Mouse (Mus musculus) limb, embryonic 14.5 days (tissue): Measurements from ENCODE around the gene Ercc1. TPM values are rescaled to one million over a fixed set of nuclear protein-coding genes. Genes with fewer than 3 reads are reported as not detected.
A peak's percentile ranks its signal among the peaks of the same experiment; 100 is the strongest.

Experiments
- ATAC-seq: fragments of 200-750 bp; cut with Nextera tagmentation; 2 replicates; pipeline ENCODE4 v1.8.0; 2017; ENCODE audit warnings: low read depth, moderate number of reproducible peaks, moderate TSS enrichment; ENCODE audit not compliant: low FRiP score
- DNase-seq: peaks from one replicate; pipeline ENCODE4 v3.0.0-alpha.2; 2015; ENCODE audit warnings: low spot score
- H3K27ac ChIP-seq: fragments of 300-500 bp; sonication (generic); replicated peaks from 2 replicates; pipeline ENCODE4 v1.5.1; 2014; ENCODE audit warnings: low read depth, mild to moderate bottlenecking, low read length, moderate library complexity, mixed read lengths
- H3K27me3 ChIP-seq: fragments of 300-500 bp; sonication (generic); 2 replicates; pipeline ENCODE4 v1.6.1; 2014; ENCODE audit warnings: low read length, mixed read lengths; ENCODE audit not compliant: control insufficient read depth, insufficient read depth
- H3K36me3 ChIP-seq: fragments of 300-500 bp; sonication (generic); 2 replicates; pipeline ENCODE4 v1.6.1; 2014; ENCODE audit warnings: mild to moderate bottlenecking, low read length, moderate library complexity, mixed read lengths; ENCODE audit not compliant: control insufficient read depth, insufficient read depth
- H3K4me1 ChIP-seq: fragments of 300-500 bp; sonication (generic); 2 replicates; pipeline ENCODE4 v1.6.1; 2014; ENCODE audit warnings: antibody characterized with exemption, low read length, mixed read lengths; ENCODE audit not compliant: control insufficient read depth, insufficient read depth
- H3K4me2 ChIP-seq: fragments of 300-500 bp; sonication (generic); replicated peaks from 2 replicates; pipeline ENCODE4 v1.6.1; 2014; ENCODE audit warnings: low read depth, mild to moderate bottlenecking, low read length, moderate library complexity; ENCODE audit not compliant: severe bottlenecking
- H3K4me3 ChIP-seq: fragments of 300-500 bp; sonication (generic); replicated peaks from 2 replicates; pipeline ENCODE4 v1.5.1; 2014; ENCODE audit warnings: low read length
- H3K9ac ChIP-seq: fragments of 300-500 bp; sonication (generic); 2 replicates; pipeline ENCODE4 v1.6.1; 2014; ENCODE audit warnings: mild to moderate bottlenecking, low read depth, low read length, moderate library complexity; ENCODE audit not compliant: severe bottlenecking
- H3K9me3 ChIP-seq: fragments of 300-500 bp; sonication (generic); 2 replicates; pipeline ENCODE4 v1.6.1; 2016; ENCODE audit warnings: low read length; ENCODE audit not compliant: control insufficient read depth
- POLR2A ChIP-seq: fragments of 200-500 bp; IDR thresholded peaks from 2 replicates; pipeline ENCODE4 v1.8.0; 2012; ENCODE audit warnings: inconsistent platforms, mild to moderate bottlenecking, moderate library complexity, borderline replicate concordance; ENCODE audit not compliant: insufficient read depth, insufficient read length; ENCODE audit errors: extremely low read depth
- WGBS: fragments of 180-500 bp; shearing (Covaris S2); extraction: QIAGEN DNeasy Blood & Tissue Kit; methylation state at CpG from one replicate; pipeline ENCODE4 v1.1.7; 2014; 5-methylcytosine and 5-hydroxymethylcytosine counted together
- polyA plus RNA-seq, 2 experiments: library from polyadenylated mRNA; depleted of rRNA in 1 of 2; stranded (reverse) in 1 of 2; unstranded in 1 of 2; fragments of >200 nt; fragmentation: Nextera tagmentation in 1 of 2; extraction: Ambion mirVana in 1 of 2; gene quantifications; 2 replicates each; pipeline versions ENCODE4 v1.2.1 to v1.2.3; 2012 to 2014

Gene Ercc1
- polyA plus RNA-seq, 2 experiments = 72.3 to 74.3 TPM

DNA sequence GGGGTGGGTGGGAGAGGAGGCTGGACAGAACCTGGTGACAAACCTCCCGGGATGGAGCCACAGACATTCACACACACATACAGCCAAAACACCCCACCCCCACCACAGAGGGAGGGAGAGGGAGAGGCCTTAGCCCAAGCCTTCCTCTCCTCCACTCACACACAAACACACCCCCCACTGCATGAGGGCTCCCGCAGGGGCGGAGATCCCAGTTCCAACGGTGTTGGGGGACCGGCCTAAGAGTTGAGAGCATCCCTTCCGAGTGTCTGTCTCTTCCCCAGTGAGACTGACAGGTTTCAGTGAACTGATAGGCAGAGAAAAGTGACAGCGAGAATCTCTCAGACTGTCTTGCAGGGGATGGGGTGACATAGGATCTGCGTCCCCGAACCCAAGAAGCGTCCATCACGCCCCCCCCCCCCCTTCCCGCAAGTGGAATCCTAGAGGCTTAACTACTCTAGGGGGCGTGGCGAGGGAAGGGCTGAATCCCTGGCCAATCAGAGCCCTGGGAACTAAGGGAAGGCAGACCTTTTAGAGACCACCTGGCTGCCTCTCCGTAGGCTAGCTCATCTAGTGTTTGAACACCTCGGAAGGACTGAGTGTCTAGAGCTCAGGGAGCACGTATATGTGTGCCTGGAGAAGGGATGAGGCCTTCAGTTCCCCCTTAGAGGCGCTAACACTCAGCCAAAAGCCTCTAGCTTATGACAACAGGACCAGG is 36.7 kb upstream of the Ercc1 start:
- H3K36me3 ChIP-seq = no peaks in the 10 kb centered on the region
- DNase-seq (peak; percentile 81), ATAC-seq (peak; percentile 60)
- H3K9ac ChIP-seq = peak overlapping the region; percentile 64; the same call in 1 of the 2 replicates
- H3K27me3 ChIP-seq = peaks cover 46% of the 10 kb centered on the region
- TF ChIP-seq POLR2A = no peak
- WGBS = 2% methylated on average over 16 of the region's 18 CpGs
- H3K4me2 ChIP-seq = peak overlapping the region; percentile 92
- no peaks in the 10 kb centered on the region for H3K9me3 ChIP-seq
- peak overlapping the region; percentile 57 for H3K4me3 ChIP-seq
- peaks cover 20% of the 10 kb centered on the region for H3K4me1 ChIP-seq
- H3K27ac ChIP-seq = peak overlapping the region; percentile 71

DNA sequence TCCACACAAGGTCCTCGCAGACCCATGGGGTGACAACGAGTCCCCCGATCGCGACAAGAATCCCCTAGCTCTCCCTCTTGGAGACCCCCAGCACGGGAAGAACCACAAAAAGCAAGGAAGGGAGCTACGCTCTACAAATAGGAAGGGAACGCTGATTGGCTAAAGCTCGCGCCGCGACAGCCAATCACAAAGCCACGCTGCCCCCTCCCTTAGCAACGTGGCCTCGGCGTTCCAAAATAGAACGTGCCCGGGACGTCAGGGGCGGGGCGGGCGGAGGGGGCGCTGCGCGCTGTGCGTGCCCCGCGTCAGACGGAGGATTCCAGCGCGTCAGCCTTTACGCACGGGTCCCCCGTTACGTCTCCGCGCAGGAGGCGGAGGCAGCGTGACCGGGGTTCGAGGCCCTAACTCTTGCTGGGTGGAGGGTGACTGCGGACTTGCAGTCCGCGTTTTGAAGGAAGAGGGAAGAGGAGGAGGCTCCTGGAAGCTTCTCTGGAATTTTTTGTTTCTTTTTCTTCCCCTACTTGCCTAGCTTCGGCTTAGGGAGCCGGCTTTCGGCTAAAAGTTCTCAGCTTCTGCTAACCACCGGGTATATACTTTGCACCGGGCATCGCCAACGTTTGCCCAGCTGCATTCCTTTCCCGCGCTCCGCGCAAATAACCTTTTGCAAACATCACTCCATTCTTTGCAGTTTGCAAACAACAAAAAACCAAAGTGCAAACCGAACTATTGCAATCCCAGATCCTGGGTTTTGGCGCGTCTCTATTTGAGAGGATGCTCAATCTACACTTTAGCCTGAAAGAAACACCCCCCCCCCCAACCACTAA is 35.9 kb upstream of the Ercc1 start:
- H3K9me3 ChIP-seq = no peaks in the 10 kb centered on the region
- H3K4me2 ChIP-seq = peak overlapping the region; percentile 92
- peak; percentile 91 for ATAC-seq
- peak; percentile 96 for DNase-seq
- peak overlapping the region; percentile 64 for H3K9ac ChIP-seq
- peaks cover 38% of the 10 kb centered on the region for H3K27me3 ChIP-seq
- WGBS = under 1% methylated on average over 53 of the region's 58 CpGs
- H3K4me1 ChIP-seq = peaks cover 20% of the 10 kb centered on the region
- no peak for TF ChIP-seq POLR2A
- no peaks in the 10 kb centered on the region for H3K36me3 ChIP-seq
- peak overlapping the region; percentile 57 for H3K4me3 ChIP-seq
- H3K27ac ChIP-seq = peak overlapping the region; percentile 71

DNA sequence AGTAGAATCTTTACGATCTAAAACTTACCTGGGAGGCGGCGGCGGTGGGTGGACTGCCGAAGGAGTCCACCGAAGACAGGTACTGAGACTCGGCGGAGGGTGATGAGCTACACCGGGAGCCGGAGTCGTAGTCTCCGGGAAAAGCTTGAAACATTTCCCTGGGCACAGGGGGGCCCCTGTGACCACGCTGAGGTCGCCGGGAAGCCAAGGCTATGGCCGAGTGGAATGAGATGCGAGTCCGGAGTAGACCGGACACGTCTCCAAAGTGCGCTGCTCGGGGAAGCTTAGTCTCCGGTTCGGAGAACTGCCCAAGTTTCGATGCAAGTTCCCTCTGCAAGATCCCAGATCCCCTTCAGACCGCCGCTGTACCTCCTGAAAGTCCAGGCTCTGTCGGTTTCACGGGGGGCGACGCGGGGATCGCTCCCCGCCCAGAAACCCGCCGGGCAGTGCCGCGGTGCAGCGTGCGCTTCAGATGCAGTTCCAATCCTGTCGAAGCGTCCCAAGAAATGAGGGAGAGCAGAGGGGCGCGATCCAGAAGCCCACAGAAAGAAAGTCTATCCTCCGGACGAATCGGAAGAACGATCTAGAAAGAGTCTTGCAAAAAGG is 35.2 kb upstream of the Ercc1 start:
- no peak for TF ChIP-seq POLR2A
- peak overlapping the region; percentile 57 for H3K4me3 ChIP-seq
- WGBS = under 1% methylated on average over 48 of the region's 48 CpGs
- no peaks in the 10 kb centered on the region for H3K36me3 ChIP-seq
- ATAC-seq (no peak), DNase-seq (no peak)
- no peaks in the 10 kb centered on the region for H3K9me3 ChIP-seq
- peaks cover 31% of the 10 kb centered on the region for H3K27me3 ChIP-seq
- peak overlapping the region; percentile 92 for H3K4me2 ChIP-seq
- peak overlapping the region; percentile 64 for H3K9ac ChIP-seq
- H3K4me1 ChIP-seq = peaks cover 20% of the 10 kb centered on the region
- H3K27ac ChIP-seq = no peak overlapping the region

DNA sequence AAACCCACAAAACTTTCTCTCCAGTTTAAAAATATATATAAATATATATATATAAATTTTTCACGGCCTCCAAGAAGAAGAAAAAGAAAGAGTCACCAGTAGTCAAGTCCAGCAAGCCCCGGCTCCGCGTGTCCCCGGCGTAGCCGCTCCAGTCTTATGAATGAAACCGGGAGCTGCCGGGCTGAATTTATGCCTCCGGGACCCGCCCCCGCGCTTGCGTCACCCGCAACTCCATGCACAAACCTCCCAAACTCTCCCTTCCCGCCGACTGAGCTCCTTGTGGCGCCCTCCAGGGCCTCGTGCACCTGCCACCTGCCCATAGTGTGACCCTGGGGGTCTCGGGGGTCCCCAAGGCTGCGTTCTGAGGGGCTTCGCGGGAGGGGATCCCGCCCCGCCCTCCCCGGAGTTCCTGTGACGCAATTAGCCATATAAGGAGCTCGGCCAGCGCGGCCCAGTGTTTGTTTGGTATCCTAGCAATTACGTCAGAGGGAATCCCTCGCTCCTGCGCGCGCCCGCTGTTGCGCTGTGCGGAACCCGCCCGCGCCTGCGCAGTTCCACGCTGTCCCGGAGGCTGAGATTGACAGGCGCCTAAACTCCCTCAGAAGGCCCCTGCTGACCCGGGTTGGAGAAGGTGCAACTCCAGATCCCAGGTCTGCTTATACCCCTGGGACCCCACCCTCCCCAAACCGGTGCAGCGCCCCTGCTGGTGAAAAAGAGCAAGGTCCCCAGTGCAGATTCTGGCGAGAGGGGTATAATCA is 34.5 kb upstream of the Ercc1 start, which contains the start of gene Fosb:
Gene Fosb, minus strand, starts transcription at position 168 of the 758 bp plus-strand sequence.
- Histone ChIP-seq H3K27ac (0 out of 2 replicates have a peak within 1 kb of the TSS, but pooled peaks have one; percentile 8), H3K9ac (peak within 1 kb of the TSS; percentile 64), H3K4me3 (peak within 1 kb of the TSS; percentile 57), H3K4me1 (peaks cover 14% of the 10 kb centered on the region), H3K9me3 (no peaks in the 10 kb centered on the region), H3K36me3 (no peaks in the 10 kb centered on the region), H3K4me2 (peak within 1 kb of the TSS; percentile 92), H3K27me3 (peaks cover 24% of the 10 kb centered on the region)
- ATAC-seq (peak; percentile 89), DNase-seq (peak; percentile 98)
- TF ChIP-seq POLR2A = no peak
- under 1% methylated on average over 43 of the region's 49 CpGs for WGBS
